Mouse (Mus musculus): ENCODE results near the gene Dnaja1.
A peak's percentile ranks its signal among the peaks of the same experiment; 100 is the strongest.

Dnaja1 gene

DNA sequence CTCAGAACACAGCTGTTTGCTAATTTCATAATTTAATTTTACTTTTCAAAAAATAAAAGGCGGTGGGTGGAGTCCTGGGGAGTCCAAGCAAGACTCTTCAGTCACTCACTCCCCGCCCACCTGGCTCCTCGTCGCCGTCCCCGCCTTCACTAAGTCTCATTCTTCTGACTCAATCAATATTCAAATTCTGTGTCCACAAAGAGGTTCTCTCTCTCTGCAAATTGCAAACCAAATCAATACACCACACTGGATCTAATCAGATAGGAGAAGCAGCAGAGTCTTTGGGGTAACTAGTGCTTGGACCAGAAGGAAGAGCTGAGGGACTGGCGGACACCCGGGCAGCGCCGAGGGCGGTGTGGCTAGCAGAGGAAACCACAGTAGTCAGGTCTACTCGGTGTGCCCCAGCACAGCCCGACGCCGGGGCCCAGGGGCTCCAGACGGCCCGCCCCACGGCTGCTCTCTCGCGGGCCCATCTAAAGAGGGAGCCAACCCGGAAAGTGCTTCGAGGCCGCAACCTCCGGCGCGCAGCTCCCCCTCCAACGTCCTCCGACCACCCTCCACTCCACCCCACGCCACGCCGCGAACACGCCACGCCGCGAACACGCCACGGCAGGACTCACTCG lies 35.3 kb downstream of the Dnaja1 start:
- peak; percentile 16 for DNase-seq

GRCm38 (mm10) chr4:40757780-40758420 lies 36.0 kb downstream of the Dnaja1 start, which contains the start of gene Smu1:
TSS of gene Smu1 (minus strand) at chr4:40757923.
- peak; percentile 96 for DNase-seq

GRCm38 (mm10) chr4:40759876-40760275 lies 37.9 kb downstream of the Dnaja1 start:
- no peak for DNase-seq

GRCm38 (mm10) chr4:40774279-40775259 lies 52.6 kb downstream of the Dnaja1 start:
- peak; percentile 67 for DNase-seq

GRCm38 (mm10) chr4:40776416-40776815 lies 54.5 kb downstream of the Dnaja1 start:
- DNase-seq: no peak

DNA sequence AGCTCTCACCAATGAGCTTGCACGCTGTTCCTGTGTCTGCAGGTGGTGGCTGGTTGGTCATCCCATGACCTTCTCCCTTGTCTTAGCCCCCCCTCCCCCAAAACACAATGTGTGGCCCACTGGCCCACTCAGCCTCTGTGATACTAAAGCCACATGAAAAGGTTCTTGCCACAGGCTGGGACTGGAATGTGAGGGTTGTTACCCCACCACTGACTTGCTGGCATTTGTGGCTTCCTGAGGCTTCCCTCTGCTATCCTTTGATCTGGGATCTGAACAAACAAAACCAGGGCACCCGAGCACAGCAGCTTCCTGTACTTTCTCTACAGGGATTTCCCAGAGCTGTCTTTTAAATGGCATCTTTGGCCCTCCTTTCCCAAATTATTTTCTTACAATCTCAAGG lies 55.2 kb downstream of the Dnaja1 start:
- DNase-seq: no peak

DNA sequence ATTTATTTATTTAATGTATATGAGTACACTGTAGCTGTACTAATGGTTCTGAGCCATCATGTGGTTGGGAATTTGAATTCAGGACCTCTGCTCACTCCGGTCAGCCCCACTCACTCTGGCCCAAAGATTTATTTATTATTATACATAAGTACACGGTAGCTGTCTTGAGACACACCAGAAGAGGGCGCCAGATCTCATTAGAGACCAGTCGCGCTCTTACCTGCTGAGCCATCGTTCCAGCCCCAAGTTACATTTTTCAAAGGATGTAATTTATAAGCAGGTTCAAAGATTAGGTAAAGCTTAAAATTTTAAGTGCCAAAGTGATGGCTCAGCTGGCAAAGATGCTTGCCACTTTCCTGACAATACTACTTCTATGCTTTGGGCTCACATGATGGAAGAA lies 56.7 kb downstream of the Dnaja1 start:
- peak; percentile 25 for DNase-seq

- DNase-seq: no peak
Measured at GRCm38 (mm10) chr4:40781143-40781542, 59.2 kb downstream of the Dnaja1 start.

DNA sequence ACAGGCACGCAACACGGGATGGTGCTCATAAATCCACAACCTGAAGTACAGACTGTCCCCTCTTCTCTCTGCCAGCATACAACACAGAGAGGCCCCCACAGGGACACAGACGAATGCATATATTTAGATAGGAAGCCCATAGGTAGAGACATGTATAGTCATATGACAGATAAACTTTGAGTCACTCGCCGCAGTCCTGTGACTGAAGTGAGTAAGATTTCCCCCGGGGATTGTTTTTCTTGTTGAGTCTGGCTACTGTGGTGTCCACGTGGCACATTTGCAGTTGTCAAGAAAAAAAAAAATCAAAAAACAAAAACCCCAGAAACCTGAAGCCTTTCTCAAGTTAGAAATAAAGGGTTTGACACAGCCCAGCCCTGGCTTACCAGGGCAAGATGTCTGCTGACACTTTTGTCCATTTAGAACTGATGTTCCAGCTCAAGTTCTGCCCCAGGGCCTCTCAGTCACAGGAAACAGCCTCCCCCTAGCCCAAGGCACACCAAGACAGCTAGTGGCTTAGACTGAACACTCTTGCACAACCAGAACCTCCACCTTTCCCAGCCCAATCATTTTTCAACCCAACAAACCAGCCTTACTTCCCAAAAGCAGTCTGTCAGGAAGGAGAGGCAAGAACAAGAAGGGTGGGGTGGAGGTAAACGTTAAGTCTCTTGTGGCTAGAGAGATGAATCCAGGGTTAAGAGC lies 60.0 kb downstream of the Dnaja1 start:
- DNase-seq: no peak

GRCm38 (mm10) chr4:40783049-40783448 lies 61.1 kb downstream of the Dnaja1 start:
- no peak for DNase-seq

GRCm38 (mm10) chr4:40784556-40785169 lies 62.7 kb downstream of the Dnaja1 start:
- no peak for DNase-seq

DNA sequence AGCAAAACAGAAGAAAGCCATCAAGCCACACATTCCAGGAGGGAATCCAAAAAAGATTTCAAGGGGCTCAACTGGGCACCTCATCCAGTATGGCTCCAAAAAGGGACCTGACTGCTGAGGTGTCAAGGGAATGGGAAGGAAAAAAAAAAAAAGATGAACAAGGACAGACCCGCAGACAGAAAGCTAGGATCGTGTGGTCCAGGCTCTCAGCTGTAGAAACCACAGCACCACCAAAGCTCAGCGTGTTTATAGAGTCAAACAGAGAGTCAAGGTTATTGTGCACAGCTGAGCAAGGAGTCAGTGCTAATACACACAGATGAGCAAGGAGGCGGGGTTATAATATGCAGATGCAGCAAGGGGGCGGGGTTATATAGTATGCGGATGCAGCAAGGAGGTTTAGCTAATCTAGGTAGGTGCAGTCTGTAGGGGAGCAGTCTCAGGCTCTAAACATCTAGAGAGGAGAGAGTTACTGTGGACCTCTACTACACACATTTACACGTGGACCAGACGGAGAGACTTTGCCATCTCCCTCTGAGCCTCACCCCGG lies 63.7 kb downstream of the Dnaja1 start:
- DNase-seq: no peak

DNA sequence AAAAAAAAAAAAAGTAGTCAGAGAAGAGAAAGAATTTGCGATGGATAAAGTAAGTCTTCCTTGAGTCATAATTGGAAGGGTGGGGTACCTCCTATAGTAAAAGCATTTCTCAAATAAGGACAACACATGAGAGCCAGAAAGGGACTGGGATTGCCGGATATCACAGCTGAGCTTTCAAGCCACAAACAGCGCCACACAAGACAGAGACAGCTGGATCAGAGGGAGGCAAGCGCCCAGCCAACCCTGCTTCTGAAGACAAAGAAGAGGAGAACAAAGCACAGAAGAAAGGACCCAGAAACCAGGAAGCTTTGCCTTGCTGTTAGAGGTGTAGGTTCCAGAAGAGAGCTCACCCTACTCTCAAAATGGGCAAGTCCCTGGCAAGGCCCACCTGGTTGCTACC lies 64.6 kb downstream of the Dnaja1 start:
- DNase-seq: no peak
